Mouse (Mus musculus) layer of hippocampus, postnatal 14 days (tissue): ENCODE results near the gene Flywch1. TPM values are rescaled to one million over a fixed set of nuclear protein-coding genes. Genes with fewer than 3 reads are reported as not detected.

Experiments
- DNase-seq, 2 experiments: peaks; one replicate each; pipeline ENCODE4 v3.0.0; 2021 to 2022; ENCODE audit warnings: low spot score in 2 of 2, mixed read lengths in 1 of 2
- long read RNA-seq, 2 experiments: library from polyadenylated mRNA; stranded (forward); transcript quantifications; one replicate each; pipeline ENCODE4 v2.0.0; 2021
- total RNA-seq, 2 experiments: library from RNA; stranded (reverse); gene quantifications; 2 replicates each; pipeline ENCODE4 v1.2.3; 2021

The Flywch1 gene
- total RNA-seq = 100 to 1,000 TPM; 159 to 169 TPM
- long read RNA-seq, experiment 1, transcript Flywch1-202 (7 exons, 2,443 nt) = major isoform, 7 of 147 reads
- long read RNA-seq, experiment 1, partial matches to known transcripts = 21 of 147 reads
- long read RNA-seq, experiment 1, other reads (novel, unspliced or antisense) = 114 of 147 reads
- long read RNA-seq, experiment 2, partial matches to known transcripts = 30 of 142 reads
- long read RNA-seq, experiment 2, other reads (novel, unspliced or antisense) = 103 of 142 reads

DNA sequence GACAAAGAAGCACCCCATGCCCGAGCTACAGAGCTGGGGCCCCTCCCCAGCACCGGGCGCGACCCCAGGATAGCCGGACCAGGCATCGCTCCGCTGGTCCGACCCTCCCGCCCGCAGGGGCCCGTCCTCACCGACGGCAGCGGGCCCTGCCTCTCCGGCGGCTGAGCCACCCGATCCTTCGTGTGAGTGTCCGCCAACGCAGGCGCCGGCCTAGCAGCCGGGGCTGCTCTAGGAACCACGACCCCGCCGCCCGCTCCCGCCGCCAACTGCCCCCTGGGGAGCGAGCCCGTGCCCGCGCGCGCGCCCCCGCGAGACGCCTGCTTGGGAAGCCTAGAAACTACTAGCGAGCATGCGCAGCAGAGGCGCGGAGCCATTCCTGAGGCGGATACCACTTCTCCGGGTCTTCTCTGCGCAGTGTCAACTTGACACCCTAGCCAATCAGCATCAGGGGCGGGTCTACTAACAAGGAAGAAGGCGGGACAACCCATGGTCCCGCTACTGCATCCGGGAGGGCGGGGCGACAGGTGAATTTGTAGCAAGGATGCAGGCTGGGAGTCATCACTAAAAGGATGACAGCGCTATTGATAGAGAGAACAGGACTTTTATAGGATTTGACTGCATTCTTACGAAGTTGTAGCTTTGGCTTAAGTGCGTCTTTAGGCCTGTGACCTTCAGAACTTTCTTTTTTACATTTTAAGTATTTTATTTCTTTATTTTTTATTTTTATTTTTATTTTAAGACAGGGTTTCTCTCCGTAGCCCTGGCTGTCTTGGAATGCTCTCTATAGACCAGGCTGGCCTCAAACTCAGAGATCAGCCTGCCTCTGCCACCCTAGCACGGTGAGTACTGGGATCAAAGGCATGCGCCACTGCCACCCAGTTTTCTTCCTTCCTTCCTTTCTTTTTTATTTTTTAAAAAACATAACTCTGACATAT, at the start of gene Flywch1:
Gene Flywch1 (minus strand): TSS at position 319 of the 935 bp plus-strand sequence.
- peak; percentile 98 to 99 for DNase-seq

DNA sequence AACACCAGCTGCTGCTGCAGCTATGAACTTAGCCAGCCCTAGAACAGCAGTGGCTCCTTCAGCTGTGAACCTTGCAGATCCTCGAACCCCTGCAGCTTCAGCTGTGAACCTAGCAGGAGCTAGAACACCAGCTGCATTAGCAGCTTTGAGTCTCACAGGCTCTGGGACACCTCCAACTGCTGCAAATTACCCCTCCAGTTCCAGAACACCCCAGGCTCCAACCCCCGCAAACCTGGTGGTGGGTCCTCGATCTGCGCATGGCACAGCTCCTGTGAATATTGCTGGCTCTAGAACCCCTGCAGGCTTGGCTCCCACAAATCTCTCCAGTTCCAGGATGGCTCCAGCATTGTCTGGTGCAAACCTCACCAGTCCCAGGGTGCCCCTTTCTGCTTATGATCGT, 49.3 kb upstream of the Flywch1 start:
- no peak for DNase-seq

DNA sequence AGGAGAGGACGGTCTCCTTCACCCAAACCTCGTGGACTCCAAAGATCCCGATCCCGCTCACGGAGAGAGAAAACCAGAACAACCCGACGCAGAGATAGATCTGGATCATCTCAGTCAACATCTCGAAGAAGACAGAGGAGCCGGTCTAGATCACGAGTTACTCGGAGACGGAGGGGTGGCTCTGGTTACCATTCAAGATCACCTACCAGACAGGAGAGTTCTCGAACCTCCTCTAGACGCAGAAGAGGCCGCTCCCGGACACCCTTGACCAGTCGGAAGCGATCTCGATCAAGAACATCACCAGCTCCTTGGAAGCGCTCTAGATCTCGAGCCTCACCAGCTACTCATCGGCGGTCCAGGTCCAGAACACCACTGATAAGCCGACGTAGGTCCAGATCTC, 47.8 kb upstream of the Flywch1 start:
- DNase-seq = no peak

DNA sequence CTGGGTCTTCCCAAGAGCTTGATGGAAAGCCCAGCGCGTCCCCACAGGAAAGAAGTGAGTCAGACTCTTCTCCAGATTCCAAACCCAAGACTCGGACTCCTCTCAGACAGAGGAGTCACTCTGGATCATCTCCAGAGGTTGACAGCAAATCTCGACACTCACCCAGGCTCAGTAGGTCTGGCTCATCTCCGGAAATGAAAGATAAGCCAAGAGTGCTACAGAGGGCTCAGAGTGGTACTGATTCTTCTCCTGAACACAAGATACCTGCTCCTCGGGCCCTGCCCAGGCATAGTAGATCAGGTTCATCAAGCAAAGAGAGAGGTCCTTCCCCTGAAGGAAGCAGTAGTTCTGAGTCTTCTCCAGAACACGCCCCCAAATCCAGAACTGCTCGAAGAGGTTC, 47.2 kb upstream of the Flywch1 start:
- DNase-seq = no peak

DNA sequence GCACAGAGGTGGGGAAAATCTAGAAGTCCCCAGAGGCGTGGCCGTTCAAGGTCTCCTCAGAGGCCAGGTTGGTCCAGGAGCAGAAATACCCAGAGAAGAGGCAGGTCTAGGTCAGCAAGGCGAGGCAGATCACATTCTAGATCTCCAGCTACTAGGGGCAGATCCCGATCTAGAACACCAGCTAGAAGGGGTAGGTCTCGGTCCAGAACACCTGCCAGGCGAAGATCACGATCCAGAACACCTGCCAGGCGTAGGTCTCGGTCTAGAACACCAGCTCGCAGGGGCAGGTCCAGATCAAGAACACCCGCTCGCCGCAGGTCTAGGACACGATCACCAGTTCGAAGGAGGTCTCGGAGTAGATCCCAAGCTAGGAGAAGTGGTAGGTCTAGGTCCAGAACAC, 44.2 kb upstream of the Flywch1 start:
- no peak for DNase-seq

DNA sequence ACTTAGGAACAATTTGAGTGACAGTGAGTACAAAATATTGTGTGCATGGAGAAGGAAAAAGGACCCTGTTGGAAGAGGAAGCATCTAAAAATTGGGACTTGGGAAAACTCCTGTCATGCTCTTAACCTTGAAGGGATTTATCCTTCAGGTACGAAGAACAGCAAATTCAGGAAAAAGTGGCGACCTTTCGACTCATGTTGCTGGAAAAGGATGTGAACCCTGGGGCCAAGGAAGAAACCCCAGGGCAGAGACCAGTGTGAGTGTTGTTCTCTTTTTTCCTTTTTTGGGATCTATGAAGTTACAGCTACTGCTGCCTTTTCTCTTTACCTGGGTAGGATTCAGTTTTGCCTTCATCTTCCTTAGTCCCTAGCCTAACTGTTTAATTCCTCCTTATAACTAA, 36.5 kb upstream of the Flywch1 start:
- no peak for DNase-seq

DNA sequence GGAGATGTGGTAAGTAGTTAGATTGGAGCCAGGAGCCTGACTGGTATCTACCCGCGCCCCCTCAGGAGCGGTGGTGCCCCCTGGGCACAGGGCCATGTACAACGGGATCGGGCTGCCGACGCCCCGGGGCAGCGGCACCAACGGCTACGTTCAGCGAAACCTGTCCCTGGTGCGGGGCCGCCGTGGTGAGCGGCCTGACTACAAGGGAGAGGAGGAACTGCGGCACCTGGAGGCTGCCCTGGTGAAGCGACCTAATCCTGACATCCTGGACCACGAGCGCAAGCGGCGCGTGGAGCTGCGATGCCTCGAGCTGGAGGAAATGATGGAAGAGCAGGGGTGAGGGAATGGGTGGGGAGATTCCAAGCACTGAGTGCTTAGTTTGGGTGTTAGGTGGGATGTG, 35.5 kb upstream of the Flywch1 start:
- DNase-seq = no peak

DNA sequence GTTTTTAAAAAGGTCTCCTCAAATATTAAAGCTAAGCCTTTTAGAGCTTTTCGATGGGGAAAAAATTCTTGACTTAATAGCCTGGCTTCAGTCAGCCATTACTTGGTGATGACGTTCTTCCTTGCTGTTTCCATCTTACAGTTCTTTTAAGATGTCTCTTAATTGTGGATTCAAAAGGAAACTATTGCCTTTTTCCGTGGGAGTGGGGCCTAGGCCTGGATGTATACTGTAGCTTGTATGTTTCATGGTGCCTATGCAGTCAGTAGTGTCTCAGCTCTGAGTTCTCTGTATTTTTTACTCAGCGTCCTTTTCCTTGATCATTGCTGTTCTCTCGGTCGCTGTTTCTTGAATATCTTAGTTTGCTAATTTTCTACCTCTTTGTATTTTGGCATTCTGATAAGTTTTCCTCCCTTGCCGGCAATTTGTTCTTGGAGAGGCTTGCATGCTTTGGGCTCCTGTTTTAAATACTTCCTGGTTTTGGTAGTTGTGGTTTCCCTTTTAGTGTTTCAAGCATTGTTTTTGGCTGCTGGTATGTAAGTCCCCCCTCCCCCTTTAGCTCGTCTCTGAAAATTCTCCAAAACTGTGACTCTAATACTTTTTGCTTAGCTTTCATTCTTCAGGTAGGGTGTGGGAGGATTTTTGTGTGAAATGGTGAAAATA, 33.2 kb upstream of the Flywch1 start:
- no peak for DNase-seq

DNA sequence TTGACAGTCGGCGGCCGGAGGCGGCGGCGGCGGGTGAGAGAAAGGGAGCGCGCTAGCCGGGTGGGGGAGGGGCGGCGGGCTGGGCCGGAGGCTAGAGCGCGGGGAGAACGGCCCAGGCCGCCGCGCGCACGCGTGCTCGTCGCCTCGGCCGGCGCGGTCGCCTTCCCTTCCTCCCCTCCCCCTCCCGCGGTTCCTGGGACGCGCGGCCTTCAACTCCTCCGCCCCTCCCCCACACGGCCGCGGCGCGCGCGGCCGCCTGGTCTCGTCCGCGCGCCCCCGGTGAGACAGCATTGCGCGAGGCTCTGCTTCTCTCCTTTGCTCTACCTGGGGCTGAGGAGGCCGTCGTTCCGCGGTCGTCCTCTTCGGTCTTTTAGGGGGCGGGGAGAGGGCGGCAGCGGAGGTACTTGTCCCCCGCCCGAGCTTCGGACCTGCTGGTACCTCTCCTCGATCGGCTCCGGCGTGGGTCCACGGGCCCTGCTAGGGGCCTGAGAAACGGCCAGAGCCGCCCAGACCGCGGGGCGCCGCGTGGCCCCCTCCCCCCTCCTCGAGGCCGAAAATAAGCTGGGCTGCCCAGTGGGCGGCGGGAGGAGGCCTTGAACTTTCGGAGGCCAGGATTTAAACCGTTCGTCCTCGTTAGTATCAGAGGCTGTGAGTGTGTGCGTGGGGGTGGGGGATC, 32.1 kb upstream of the Flywch1 start:
- peak in 1 of 2 experiments; percentile 74 for DNase-seq

DNA sequence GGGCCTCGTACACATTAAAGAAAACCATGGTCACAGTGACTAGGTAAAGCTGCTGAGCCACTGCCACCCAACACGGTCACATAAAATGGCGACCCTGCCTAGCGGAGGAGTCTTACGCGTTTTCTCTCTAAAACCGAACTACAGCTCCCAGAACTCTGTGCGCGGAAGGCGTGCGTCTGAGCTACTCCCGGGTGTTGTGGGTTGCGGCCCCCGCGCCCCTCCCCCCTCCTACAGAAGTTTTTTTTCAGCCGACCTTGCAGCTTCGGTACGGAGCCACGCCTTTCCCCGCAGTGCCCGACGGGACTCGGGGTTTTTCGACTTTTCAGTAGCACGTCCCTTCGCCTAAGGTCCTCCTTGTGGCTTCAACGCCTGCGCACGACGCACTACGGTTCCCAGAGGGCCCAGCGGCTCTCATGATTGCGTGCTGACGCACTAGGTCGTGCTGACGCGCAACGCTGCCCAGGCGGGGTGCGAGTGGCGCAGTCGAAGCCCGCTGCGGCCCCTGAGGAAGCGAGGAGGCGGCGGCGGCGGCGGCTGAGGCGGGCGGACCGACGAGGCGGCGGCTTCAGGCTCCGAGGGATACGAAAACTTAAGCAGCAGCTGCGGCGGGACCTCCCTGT, 31.5 kb upstream of the Flywch1 start:
- DNase-seq = peak; percentile 95 to 99

DNA sequence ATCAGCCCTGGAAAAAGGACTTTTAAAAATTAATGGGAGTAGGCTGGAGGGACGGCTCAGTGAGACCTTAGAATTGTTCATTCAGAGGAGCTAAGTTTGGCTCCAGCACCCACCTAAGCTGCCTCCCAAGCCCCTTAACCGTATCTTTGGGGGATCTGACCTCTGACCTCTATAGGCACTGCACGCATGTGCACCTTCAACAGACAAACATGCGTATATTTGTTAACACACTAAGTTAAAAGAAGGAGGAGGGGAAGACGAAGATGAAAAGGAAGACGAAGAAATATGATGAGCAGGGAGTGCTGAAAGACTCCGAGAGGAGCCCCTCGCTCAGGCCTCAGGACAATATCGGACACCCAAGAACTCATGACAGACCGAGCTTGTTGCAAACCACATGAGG, 30.2 kb upstream of the Flywch1 start:
- no peak for DNase-seq

DNA sequence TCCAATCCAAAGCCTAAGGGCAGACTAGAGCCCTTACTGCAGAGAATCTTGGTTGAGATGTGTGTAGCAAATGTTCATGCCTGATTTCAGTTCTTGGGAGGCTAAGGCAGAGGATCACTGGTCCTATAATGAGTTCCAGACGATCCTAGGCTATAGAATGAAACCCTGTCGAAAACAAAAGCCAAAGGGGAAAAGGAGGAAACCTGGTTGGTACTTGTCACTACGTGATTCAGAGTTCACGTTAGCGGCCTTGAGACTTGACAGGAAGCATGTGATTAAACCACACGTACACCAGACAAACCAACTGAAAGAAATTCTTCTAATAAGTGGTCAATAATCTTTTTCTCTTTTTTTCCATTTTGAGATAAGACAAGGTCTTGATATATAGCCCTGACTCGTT, 25.9 kb upstream of the Flywch1 start:
- DNase-seq = no peak

DNA sequence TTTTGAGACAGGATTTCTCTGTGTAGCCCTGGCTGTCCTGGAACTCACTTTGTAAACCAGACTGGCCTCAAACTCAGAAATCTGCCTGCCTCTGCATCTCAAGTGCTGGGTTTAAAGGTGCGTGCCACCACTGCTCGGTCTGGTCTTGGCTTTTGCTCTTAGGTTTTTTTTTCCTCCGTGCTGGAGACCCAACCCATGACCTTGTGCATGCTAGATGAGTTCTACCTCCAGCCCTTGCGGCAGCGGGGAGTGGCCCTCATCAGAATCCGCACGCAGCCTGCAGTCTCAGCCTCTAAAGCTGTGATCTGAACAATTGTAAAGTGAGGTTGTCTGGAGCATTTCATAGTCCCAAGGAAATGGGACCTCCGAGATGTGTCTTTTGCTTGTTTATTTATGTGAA, 23.9 kb upstream of the Flywch1 start:
- no peak for DNase-seq

DNA sequence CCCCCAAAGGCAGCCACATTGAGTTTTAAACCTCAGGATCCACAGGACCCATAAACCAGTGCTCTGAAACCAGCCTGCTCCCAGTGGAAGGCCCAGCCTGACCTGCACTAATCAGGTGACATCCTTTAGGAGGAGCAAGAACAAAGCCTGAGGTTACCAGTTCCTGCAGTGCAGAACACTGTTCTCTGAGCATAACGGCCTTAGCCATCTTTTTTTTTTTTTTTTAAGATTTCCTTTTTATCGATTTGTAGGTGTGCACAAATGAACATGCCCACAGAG, 19.6 kb upstream of the Flywch1 start:
- no peak for DNase-seq

DNA sequence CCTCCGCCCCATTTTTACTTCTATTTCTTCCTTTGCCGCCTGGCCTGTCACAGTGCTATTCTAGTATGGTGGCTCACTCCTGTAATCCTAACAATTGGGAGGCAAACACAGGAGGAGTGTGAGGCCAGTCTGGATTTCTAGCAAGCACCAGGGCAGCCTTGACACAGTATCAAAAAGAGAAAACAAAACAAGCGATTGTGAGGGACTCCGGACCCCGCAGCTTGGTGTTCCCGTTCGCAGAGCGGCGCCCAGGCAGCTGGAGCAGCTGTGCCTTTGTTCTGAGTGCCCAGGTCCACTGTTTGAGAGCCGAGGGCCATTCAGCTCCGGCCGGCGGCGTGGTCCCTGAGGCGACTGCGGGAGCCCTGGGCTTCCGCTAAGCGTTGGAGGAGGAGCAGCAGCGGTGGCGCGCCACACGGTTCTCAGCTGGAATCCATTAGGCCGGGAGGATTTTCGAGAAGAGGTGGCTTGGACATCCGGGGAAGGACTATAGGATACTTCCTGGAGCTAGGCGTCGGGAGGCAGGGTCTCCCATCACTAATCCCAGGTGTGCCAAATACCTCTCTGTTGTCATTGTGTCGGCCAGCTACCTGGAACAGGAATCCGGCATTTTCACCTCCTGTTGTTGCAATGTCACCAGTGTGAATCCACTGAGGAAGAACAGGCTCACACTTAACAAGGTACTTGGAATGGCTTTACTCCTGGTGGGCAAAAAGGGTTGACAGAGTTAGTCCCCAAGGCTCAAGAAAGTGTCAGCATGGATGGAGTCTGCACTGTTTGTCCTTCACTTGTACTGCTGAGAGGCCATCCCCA, 19.1 kb upstream of the Flywch1 start, which contains the start of gene Srrm2:
Gene Srrm2 (plus strand): TSS at position 264 of the 810 bp plus-strand sequence.
- peak in 1 of 2 experiments; percentile 54 for DNase-seq

DNA sequence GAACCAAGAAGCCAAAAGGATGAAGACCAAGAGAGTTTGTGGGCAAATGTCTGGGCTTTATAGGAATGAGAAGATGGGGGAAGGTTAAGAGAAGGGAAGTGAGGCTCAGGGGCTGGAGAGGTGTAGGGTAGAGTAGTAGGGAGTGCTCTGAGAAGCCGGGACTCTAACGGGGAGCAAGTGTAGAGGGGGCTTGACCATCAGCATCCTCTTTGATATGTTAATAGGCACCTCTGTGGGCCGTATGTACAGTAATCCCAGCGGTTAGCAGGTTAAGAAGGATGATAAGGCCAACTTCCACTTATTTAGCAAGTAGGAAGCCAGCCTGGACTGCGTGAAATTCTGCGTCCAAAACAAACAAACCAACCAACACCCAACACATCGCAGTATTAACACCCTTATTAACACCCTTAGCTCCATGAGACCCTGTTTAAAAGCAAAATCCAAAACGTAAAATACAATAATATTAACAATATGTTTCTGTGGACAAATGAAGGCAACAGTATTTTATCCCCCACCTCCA, 18.4 kb upstream of the Flywch1 start:
- no peak for DNase-seq

DNA sequence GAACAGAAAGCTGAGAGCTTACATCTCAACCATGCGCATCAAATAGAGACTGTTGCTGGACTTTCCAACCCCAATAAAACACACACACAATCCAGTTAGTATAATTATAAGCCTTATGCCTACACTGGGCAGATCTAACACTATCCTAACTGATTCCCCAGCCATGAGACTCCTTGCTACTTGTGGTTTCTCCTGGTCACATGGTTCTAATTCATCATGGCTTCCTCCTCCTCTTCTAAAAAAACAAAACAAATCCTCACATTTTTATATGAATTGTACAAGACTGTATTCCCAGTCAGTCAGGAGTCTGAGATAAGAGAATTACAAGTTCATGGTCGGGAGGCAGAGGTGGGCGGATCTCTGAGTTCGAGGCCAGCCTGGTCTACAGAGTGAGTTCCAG, 17.6 kb upstream of the Flywch1 start:
- DNase-seq = no peak

DNA sequence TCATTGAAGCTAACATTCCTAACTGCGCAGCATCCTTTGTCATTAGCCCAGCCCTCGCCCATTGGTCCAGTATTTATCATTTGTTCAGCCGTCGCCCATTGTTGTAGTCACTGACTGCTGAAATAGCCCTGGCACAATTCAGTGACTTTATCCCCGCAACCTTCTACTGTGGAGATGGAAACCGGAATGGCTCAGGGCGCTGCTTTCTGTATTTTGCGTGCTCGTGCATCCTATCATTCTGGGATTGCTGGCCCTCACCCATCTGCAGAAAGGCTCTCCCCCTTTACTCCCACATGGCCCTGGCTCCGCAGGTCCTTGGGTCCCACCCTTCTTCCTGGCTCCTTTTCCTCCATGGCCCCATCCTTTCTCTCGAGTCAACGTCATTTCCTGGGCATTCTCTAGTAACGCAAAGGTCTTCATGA, 15.1 kb upstream of the Flywch1 start:
- peak; percentile 41 to 58 for DNase-seq

DNA sequence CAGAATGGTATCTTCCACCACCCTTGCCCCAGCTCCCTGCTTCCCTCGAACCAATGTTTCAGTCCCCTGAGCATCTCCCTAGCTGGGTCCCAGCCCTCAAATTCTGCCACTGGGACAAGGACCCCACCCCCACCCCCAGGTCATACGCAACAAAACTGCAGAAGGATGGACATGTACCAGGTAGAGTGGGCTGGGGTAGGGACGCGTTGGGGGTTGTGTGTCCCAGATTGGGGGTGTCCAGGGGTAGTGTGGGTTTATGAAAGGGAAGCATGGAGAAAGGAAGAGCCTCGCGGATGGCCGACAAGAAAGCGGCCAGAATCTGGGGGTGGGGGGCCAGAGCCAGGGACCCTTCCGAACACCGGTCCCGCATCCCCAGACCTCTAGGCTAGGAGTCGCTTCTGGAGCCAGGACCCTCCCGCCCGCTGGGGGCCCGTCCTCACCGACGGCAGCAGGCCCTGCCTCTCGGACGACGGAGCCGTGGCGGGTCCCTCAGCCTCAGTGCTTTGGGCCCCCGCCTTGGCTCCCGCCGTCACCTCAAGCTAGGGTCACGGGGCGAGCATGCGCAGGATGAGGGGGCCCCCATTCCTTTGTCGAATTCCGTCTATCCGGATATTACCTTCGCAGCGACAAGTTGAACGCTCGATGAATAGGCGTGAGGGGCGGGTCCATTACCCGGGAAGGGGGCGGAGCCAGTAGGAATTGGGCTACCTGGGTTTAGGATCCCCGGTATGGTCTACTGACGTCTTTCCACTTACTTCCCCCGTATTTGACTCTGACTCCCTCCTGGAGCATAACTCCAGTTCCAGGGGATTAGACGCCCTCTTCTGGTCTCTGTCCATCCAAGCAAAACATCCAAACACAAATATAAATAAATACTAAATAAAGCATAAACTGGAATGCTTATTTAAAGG, 14.4 kb upstream of the Flywch1 start, which contains the start of gene Flywch2:
Gene Flywch2 (minus strand): TSS at position 521 of the 911 bp plus-strand sequence.
- DNase-seq = peak; percentile 85 to 95
